Mouse (Mus musculus) embryonic facial prominence, embryonic 15.5 days (tissue): ENCODE results near the gene Saxo2. TPM values are rescaled to one million over a fixed set of nuclear protein-coding genes. Genes with fewer than 3 reads are reported as not detected.

Experiments
- ATAC-seq: fragments of 200-750 bp; cut with Nextera tagmentation; 2 replicates; pipeline ENCODE4 v1.8.0; 2017; ENCODE audit warnings: low read depth, moderate TSS enrichment; ENCODE audit not compliant: insufficient number of reproducible peaks, low FRiP score, low TSS enrichment
- H3K27ac ChIP-seq: fragments of 300-500 bp; sonication (generic); replicated peaks from 2 replicates; pipeline ENCODE4 v1.5.1; 2015; ENCODE audit warnings: mild to moderate bottlenecking, inconsistent platforms
- H3K27me3 ChIP-seq: fragments of 300-500 bp; sonication (generic); 2 replicates; pipeline ENCODE4 v1.6.1; 2015; ENCODE audit warnings: inconsistent platforms
- H3K36me3 ChIP-seq: fragments of 300-500 bp; sonication (generic); 2 replicates; pipeline ENCODE4 v1.6.1; 2015; ENCODE audit warnings: mild to moderate bottlenecking, inconsistent platforms
- H3K4me1 ChIP-seq: fragments of 300-500 bp; sonication (generic); 2 replicates; pipeline ENCODE4 v1.6.1; 2015; ENCODE audit warnings: inconsistent platforms
- H3K4me2 ChIP-seq: fragments of 300-500 bp; sonication (generic); replicated peaks from 2 replicates; pipeline ENCODE4 v1.6.1; 2015; ENCODE audit warnings: mild to moderate bottlenecking, inconsistent platforms
- H3K4me3 ChIP-seq: fragments of 300-500 bp; sonication (generic); replicated peaks from 2 replicates; pipeline ENCODE4 v1.5.1; 2015; ENCODE audit warnings: mild to moderate bottlenecking, inconsistent platforms
- H3K9ac ChIP-seq: fragments of 300-500 bp; sonication (generic); 2 replicates; pipeline ENCODE4 v1.6.1; 2015; ENCODE audit warnings: inconsistent platforms
- H3K9me3 ChIP-seq: fragments of 300-500 bp; sonication (generic); replicated peaks from 2 replicates; pipeline ENCODE4 v1.6.1; 2016; ENCODE audit warnings: inconsistent platforms
- WGBS: fragments of 180-500 bp; shearing (Covaris S2); methylation state at CpG from one replicate; pipeline ENCODE4 v1.1.7; 2015; 5-methylcytosine and 5-hydroxymethylcytosine counted together
- polyA plus RNA-seq: library from polyadenylated mRNA; unstranded; fragments of >200 nt; fragmentation: Nextera tagmentation; extraction: Ambion mirVana; gene quantifications from 2 replicates; pipeline ENCODE4 v1.2.1, GENCODE M21; 2015

The Saxo2 gene
- polyA plus RNA-seq, 1 experiment from 2014 or later, result 25.6 TPM

GRCm38 (mm10) chr7:82625342-82625741 is 23.0 kb downstream of the Saxo2 start:
- Histone ChIP-seq H3K4me1 (no peaks in the 10 kb centered on the region), H3K9ac (no peak overlapping the region), H3K9me3 (no peaks in the 10 kb centered on the region), H3K4me3 (no peak overlapping the region), H3K27ac (no peak overlapping the region), H3K4me2 (no peak overlapping the region), H3K27me3 (no peaks in the 10 kb centered on the region), H3K36me3 (no peaks in the 10 kb centered on the region)
- 13% methylated on average over 7 of the region's 7 CpGs for WGBS
- no peak for ATAC-seq

DNA sequence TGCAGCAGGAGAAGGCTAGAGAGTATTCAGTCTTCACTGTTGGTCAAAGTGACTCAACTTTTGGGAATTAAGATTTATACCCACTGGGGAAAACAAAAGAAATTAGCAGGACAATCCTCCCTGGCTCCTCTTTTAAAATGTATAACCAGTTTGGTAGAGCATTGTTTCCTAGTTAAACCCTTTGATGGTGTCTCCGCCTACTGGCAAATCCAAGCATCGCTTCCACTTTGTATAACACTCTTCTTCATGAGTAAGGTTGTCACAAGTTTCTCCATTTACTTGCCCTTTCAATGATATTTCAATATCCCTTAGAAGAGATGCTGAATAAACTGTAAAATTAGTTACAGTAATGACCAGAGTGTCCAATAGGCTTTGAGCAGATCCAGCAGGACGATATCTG is 38.7 kb downstream of the Saxo2 start:
- H3K27me3 ChIP-seq, result no peaks in the 10 kb centered on the region
- H3K9ac ChIP-seq, result no peak overlapping the region
- no peak overlapping the region for H3K4me3 ChIP-seq
- H3K4me2 ChIP-seq, result no peak overlapping the region
- H3K4me1 ChIP-seq, result no peaks in the 10 kb centered on the region
- no peaks in the 10 kb centered on the region for H3K9me3 ChIP-seq
- 63% methylated on average over 3 of the region's 3 CpGs for WGBS
- no peak for ATAC-seq
- H3K27ac ChIP-seq, result no peak overlapping the region
- H3K36me3 ChIP-seq, result no peaks in the 10 kb centered on the region

DNA sequence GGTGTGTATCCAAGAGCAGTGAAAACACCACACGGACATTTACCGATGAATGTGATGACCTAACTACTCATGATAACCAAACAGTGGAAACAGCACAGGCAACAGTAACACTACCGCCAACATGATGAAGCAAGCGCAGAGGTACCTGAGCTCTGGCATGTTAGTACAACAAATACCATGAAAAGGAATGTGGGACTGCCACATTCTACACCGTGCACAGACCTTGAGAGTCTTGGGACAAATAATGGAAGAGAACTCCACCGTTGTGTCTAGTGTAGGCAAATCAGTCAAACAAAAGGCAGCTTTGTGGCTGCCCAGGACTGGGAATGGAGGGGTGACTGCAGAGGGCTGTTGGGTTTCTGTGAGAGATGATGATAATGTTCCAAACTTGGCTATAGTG is 42.9 kb downstream of the Saxo2 start:
- Histone ChIP-seq H3K9me3 (no peaks in the 10 kb centered on the region), H3K4me3 (no peak overlapping the region), H3K27me3 (no peaks in the 10 kb centered on the region), H3K4me2 (no peak overlapping the region), H3K9ac (no peak overlapping the region), H3K27ac (no peak overlapping the region), H3K36me3 (no peaks in the 10 kb centered on the region), H3K4me1 (no peaks in the 10 kb centered on the region)
- no peak for ATAC-seq
- 66% methylated on average over 6 of the region's 6 CpGs for WGBS

DNA sequence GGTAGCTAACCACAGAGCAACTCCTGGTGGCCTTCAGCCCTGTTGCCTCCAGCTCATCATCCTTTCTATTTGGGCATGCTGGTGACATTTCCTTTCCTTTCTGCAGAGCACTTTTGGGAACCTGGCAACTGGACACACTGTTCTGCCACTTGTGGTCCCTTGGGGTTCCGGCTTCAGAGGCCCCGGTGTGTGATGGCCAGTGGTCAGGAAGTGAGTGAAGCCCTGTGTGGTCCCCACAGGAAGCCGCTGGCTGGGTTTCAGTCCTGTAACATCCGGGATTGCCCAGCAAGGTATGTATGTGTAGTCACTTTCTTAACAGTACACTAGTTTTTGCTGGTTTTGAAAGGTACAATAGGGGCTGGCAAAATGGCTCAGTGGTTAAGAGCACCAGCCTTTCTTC is 46.3 kb downstream of the Saxo2 start:
- H3K9me3 ChIP-seq, result no peaks in the 10 kb centered on the region
- H3K27ac ChIP-seq, result no peak overlapping the region
- H3K4me3 ChIP-seq, result no peak overlapping the region
- H3K4me2 ChIP-seq, result no peak overlapping the region
- no peaks in the 10 kb centered on the region for H3K27me3 ChIP-seq
- 75% methylated on average over 4 of the region's 4 CpGs for WGBS
- no peak overlapping the region for H3K9ac ChIP-seq
- ATAC-seq, result no peak
- no peaks in the 10 kb centered on the region for H3K4me1 ChIP-seq
- no peaks in the 10 kb centered on the region for H3K36me3 ChIP-seq

DNA sequence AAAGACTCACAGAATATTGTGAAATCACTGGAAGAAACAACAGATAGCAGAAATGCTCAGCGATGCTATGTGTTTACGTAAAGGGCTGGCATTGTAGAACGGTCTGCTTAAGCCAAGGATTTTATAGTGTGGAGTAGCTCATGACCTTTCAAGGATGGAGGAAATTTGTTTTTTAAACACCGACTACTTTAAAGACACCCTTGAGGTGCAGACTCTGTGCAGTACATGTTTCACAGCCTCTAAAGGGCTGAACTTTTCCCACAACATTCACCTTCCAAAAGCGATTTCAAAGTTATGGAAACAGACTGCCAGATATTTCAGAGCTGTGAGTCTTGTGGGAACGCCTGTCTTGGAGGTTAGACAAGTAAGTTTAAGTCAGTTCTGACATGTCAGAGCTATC is 57.4 kb downstream of the Saxo2 start:
- no peak overlapping the region for H3K9ac ChIP-seq
- H3K4me2 ChIP-seq, result no peak overlapping the region
- no peaks in the 10 kb centered on the region for H3K9me3 ChIP-seq
- 78% methylated on average over 6 of the region's 6 CpGs for WGBS
- no peaks in the 10 kb centered on the region for H3K36me3 ChIP-seq
- H3K27me3 ChIP-seq, result no peaks in the 10 kb centered on the region
- no peak for ATAC-seq
- H3K4me1 ChIP-seq, result no peaks in the 10 kb centered on the region
- H3K4me3 ChIP-seq, result no peak overlapping the region
- no peak overlapping the region for H3K27ac ChIP-seq

Other genes with a start within 250 kb of the Saxo2 start
- gene Efl1, start 86 bp upstream of the Saxo2 start, polyA plus RNA-seq, result 20.2 and 22.5 TPM in 2 replicates
- gene Mex3b, start 218.8 kb upstream of the Saxo2 start, polyA plus RNA-seq, result 16.9 and 17.2 TPM in 2 replicates